Mouse (Mus musculus): ENCODE results near the gene Tcte2.

Tcte2 gene

DNA sequence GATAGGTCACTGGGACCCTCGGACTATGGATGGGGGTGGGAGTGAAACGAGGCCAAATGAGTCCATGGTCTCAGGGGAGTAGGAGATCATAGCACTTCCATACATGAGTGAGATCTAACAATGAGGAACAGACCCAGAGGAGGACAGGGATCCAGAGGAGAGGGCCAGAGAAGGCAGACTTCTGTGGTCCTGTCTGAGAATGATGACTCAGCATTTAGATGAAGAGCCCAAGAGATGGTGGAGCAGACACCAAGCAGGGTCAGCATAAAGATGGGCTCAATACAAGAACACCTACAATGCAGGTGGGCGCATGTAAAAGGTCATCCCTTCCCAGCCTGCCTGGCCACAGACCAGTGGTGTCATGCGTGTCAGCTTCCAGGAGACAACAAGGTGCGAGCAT, 41.4 kb downstream of the Tcte2 start:
- DNase-seq (ENCODE audit: low read depth, low spot score): no peak

DNA sequence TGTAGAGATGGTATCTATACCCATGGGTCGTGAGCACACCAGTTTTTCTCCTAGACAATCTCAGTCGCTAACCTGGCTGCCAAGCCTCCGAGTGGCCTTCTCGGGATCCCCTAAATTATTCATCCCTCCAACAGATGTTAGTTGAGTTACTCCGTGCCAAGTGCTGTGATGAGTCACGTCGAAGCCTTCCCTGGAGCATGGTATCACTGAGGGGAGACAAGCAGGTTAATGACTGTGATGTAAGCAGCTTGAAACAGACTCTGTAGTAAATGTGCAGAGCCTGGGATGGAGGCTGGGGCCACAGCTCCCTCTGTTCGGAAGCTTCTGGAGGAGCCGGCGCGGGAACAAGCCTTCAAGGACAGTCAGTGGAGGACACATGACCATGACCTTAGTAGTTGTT, 44.2 kb downstream of the Tcte2 start:
- no peak for DNase-seq (ENCODE audit: low read depth, low spot score)

DNA sequence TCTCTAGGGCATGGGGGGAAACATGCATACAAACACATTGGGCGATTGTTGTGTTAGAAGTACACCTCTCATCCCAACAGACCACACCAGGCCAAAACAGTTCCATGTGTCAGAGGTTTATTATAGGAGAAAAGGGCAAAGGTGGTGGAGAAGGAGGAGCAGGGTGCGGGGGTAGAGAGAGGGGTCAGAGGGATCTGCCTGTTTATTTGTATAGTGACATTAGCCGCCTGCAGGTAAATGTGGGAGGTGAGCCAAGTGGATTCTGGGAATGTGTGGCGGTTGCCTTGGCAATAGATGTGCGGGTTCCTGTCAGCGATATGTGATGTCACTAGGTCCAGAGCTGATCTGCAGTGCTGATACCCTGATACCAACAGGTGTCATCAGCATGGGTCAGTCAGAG, 45.3 kb downstream of the Tcte2 start:
- DNase-seq (ENCODE audit: low read depth, low spot score): peak; percentile 18

DNA sequence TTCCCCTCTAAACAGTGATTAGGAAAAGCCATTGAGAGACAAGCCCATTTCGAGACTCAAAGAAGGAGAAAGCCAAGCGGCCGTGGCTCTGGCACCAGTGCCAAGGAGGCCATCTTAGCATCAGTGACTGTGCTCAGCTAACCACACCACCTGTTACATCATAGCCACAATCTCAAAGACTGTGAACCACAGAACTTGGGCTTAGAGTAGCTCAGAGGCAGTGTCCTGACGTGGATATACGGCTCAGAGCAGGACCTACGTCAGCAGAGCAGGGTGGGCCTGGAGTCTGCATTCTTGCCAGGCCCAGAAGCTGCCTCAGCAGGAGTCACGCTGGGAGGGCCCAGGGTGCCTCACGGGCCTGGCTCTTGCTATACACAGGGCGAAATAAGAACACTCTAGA, 46.1 kb downstream of the Tcte2 start:
- no peak for DNase-seq (ENCODE audit: low read depth, low spot score)

DNA sequence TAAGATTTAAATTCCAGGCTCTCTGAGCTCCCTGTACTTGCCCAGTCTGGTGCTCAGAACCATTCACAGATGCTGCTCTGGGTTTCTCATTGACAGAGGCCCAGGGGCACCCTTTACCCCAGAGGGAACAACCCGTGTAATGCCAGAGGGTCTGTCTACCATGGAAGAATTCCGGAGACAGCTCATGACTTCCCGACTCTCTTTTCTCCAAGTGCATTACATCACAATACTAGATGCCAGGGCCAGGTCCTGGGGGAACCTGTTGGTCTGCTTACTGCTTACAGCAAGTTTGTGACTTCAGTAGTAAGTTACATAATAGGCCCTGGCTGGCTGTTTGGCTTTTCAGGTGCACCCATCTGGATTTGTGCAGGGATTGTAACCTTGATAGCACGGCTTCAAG, 47.0 kb downstream of the Tcte2 start:
- DNase-seq (ENCODE audit: low read depth, low spot score): no peak

DNA sequence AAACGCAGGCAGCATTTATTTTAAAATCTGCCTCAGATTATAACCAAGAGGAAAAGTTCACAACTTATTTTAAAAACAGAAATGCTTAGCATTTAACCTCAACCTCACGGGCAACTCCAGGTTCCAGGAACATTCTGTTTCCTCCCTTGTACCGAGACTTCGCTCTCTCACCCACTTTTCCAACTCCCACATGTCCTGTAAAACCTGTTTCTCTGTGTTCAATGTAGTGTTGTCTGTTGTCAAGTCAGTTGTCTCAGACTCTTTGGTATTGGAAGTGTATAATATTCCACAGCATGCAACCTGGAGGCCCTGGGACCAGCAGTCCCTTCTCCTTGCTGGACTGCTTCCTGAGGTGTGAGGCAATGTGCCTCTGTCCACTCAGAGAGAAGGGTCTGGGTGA, 47.5 kb downstream of the Tcte2 start:
- no peak for DNase-seq (ENCODE audit: low read depth, low spot score)

DNA sequence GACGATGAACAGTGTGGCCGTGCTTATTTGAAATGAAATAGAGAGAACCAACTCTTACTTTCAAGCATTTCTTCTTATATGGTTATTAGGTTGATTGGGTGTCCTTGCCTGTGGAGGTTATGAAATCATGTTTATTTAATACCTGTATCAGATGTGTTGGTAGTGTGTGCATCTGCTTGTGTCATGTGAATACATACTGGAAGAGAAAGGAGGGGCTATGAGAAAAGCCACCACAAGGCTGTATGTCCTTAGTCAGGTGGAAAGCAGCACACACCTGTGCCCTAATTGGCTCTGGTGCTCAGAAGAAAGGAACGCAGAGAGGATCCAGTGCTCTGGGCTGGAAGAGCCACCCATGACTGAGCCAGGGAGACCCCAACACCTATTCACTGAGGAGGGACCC, 49.1 kb downstream of the Tcte2 start:
- no peak for DNase-seq (ENCODE audit: low read depth, low spot score)

DNA sequence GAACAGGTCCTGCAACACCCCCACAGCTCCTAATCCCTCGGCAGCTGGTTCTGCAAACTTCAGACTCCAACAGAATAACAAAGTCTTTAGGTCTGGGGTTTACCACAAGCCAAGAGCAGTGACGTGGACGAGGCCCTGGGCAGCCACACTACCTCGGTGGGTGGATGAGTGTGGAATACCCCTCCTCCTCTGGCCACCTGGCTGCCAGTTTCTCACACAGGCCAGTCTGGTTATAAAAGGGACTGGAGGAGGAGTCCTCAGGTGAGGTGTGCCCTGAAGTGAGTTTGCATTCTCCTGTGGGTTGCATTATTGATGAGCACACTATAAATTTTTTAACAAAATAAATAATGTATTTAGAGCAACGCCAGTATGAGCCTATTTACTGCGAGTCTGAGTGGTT, 49.5 kb downstream of the Tcte2 start:
- no peak for DNase-seq (ENCODE audit: low read depth, low spot score)

DNA sequence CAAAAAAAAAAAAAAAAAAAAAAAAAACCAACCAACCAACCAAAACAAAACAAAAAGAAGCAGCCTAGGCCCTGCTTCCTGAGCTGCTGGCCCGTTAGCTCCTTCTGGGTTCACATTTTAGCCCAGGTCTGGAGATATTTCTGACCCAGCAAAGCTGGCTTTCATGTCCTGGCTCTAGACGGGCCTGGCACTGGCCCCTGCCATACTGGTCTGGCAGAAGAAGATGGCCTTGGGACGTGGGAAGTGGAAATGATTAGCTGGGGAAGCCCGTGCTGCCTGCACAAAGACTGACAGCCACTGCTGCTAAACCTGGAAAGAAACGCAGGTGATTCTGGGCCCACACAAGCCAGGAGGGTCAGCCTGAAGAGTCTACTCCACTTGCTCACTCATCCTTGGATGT, 50.5 kb downstream of the Tcte2 start:
- no peak for DNase-seq (ENCODE audit: low read depth, low spot score)

DNA sequence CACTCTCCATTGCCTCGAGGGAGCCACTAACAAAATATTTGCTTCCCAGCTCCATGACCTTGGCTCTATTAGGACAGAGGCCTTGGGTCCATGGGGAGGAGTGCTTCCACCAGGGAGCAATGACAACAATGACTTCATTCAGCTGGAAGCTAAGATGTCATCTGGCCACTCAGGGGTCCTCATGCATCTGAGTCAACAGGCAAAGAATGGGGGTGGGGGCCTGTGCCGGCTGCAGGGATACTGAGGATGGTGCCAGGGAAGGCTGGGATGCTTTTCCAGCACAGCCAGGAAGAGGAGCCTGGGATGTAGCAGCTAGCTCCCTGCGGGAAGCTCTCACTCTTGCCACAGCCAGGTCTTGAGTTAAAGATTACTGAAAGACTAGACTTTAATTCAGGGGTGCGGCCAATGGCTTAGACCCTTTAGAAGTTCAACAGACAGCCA, 56.1 kb downstream of the Tcte2 start:
- no peak for DNase-seq (ENCODE audit: low read depth, low spot score)

DNA sequence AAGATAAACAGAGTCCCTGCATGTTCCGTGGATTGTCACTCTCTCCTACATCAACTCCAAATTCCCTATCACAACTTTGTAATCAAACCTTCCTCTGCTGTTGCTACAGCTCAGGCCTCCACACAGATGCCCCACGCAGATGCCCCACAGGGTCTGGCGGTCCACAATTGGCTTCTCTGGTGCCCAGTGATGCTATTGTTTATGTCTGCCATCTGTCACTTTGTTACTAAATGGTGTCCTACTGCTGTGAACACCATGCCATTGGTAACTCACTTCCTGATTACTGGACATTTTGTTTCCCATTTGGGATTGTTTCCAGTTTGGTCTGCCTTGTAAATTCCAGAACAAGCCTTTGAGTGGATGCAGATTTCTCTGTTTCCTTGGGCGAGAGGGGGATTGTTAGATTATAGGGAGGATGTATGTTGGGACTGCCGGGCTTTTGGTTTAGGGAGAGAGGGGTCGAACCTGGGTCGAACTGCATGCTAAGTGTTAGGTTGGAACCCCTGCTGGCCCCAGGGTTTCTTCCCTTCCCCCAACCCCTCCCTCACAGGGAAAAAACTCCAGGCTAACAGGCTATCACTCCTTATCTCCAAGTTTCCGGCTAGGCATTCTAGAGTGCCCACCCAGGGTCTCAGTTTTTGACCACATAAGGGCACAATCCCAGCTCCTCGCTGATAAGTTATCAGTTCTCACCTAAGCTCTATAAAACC, 57.9 kb downstream of the Tcte2 start:
- DNase-seq (ENCODE audit: low read depth, low spot score): no peak

DNA sequence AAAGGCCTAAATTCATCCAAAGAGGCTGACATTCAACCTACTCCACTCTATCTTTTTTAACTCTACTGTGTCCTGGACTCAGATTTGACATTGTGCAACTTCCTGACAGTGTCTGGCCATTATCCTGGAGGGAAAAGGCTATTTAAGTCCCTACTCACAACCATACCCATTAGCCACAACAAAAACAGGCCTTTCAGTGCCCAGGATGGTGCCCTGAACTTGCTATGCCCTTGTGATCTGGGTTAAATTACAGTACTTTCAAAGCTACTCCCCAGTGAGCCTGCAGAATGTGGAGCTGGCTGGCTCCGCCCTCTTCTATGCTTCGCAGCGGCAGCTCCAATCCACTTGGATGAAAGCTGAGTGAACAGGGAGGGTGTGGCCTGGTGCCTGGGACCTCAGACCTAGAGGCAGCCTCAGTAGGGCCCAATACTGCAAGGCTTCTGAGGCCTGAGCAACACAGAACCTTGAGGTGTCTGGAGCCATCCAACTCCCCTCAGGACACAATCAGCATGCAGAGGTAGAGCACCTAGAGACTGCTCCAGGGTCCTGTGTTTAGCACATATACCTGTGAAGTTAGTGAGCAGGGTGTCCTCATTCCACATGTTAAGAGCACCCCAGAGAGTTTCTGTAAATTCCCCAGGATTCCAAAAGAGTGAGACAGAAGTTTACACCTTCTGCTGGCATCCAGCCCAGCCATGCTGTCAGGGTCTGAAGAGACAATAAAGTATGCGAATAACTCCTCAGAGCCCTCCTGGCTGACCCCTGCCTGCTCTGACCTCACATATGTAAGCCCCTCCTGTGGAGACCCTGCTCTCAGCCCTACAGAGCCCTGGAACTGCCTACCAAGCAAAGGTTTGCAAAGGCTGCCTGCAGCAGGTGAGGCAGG, 61.3 kb downstream of the Tcte2 start:
- DNase-seq (ENCODE audit: low read depth, low spot score): peak; percentile 92

DNA sequence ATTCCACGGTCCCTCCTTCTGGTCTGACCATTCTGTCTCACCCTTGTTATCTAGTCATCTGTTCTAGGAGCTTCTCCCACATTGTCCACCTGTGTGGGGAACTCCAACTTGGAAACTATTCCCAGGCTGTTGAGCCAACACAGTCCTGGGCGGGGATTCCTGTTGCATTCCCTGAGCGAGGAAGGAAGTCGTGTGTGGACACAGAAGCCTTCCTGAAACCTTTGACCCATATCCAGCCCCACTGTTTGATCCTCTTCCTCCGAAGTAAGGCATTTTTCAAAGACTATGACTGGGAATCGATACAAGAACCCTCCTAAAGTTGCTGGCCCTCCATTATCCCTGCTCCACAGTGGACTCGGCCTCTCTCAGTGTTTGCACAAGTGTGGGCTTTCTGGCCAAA, 61.9 kb downstream of the Tcte2 start:
- no peak for DNase-seq (ENCODE audit: low read depth, low spot score)

DNA sequence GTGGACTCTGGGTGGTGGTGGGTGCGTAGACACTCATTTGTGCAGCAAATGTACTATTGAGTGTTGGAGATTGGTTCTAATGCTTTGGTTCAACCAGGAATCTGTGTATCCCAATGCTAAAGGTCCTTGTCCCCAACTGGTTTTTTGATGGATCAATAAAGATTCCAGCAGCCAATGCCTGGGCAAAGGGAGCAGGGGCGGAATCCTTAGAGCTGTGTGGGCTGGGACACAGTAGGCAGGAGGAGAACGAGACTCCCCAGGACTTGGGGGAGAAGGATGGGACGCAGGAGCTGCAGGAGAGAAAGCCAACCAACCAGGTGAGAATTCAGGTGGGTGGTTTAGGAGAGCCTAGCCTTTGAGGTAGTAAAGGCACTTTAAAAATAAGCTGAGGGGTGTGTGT, 63.4 kb downstream of the Tcte2 start:
- no peak for DNase-seq (ENCODE audit: low read depth, low spot score)

DNA sequence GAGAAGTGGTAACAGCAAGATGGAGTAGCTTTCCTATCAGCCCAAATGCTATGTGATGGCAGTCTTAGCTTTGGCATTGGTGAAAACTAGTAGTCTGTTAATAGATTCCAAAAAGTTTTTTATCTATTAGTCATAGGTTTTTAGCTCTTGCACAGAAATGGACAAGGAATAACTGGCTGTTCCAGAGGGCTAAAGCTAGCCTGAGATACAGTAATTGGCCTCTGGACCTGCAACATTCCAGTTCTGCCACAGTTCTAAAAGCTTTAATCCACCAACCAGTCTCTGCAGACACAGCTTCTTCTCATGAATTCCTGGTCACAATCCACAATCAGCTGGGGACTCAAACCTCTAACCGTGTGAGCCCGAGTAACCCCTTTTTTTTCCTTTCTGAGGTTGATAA, 64.0 kb downstream of the Tcte2 start:
- DNase-seq (ENCODE audit: low read depth, low spot score): no peak

DNA sequence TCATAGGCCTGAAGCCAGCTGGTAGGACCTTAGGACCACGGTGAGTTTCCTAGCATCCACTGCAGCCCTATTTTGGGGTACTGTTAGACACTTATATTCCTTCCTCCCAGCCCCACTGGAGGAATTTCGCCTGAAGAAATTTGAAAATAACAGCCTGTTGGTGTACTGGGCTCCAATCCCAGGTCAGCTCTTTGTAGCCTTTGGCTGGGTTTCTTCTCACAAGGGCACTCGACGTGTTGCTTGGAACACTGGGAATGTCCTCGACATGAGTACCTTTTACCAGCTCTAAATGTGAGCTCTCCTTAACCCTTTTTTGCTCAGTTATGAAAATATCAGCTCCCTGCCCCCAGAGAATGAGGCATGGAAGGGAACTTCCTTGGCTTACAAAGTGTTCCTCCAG, 65.7 kb downstream of the Tcte2 start:
- DNase-seq (ENCODE audit: low read depth, low spot score): no peak

DNA sequence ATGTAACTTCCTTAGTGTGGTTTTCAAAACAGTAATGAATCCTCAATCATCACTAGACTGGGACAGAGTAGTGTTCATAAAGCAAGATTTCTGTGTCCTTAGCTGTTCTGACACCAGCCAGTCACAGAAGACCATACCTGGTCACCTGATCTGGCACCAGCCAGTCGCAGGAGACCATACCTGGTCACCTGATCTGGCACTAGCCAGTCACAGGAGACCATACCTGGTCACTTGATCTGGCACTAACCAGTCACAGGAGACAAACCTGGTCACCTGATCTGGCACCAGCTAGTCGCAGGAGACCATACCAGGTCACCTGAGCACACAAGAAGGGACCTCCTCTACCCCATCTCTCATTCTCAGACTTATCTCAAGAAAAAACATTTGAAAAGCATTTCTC, 66.4 kb downstream of the Tcte2 start:
- DNase-seq (ENCODE audit: low read depth, low spot score): peak; percentile 66

DNA sequence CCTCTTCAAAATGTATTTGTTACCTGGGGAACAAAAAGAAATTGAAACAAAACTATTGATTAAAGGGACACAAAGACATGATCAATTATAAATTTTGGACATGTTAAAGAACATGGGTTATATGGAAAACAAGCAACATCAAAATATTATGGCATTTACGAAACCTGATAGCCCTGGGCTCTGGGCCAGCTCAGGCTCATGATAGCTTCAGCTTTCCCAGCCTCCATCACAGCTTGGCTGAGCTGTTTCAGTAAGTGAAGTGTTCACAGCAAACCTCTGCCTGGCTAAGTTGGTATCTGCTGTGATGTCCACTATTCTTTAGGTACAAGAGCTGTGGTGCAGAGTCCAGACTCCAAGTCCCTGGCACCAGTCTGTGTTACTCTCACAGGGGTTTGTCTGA, 67.4 kb downstream of the Tcte2 start:
- no peak for DNase-seq (ENCODE audit: low read depth, low spot score)

DNA sequence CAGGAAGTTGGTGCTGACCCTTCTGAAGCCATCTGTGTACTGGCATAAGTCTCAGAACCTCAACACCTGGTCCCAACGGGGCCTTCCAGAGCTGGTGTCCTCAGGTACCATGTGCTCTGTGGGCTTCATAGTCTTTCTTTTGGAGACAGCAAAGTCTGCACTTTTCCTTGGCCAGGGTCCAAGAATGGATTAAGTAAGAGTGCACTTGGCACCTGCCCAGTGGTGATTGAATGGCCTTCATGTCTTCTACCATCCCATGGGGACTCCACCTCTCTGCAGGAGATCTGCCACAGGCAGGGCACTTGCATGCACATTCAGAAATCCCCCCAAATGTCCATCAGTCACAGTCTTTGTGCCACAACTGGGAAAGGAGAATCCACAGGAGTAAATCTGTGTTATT, 74.0 kb downstream of the Tcte2 start:
- no peak for DNase-seq (ENCODE audit: low read depth, low spot score)

DNA sequence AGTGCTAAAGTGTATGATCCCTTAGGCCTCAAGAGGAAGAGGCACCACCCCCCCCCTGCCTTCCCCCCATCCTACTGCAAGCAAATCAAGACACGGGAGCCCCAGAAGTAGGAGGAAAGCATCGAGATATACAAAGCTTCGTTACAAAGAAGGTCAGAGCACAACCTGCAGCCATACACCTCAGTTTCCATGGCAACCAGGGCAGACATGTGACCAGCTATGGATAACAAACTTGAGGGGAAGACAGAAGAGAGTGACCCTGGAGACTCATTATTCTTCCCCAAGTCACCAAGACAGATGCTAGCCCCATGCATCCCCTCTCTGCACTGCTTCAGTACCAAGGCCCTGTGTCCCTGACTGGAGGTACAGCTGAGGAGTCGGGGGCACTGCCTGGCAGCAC, 74.5 kb downstream of the Tcte2 start:
- DNase-seq (ENCODE audit: low read depth, low spot score): peak; percentile 57

DNA sequence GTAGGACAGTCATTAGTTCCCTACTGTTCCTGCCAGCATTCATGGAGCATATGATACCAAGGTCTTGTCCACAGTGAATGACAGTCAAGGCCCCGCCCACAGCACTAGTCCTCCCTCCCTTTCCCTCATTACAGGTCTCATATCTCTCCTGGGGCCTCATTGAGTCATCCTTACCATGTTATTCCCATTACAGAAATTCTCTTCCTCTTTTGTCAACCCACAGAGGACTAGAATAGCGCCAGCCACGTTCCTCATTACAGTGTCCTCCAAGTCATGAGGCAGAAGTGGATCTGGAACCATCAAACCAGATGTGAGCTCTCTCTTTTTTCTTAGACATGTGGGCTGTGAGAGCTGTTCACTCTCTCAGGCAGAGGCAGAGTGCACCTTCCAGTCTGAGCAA, 76.0 kb downstream of the Tcte2 start:
- no peak for DNase-seq (ENCODE audit: low read depth, low spot score)

DNA sequence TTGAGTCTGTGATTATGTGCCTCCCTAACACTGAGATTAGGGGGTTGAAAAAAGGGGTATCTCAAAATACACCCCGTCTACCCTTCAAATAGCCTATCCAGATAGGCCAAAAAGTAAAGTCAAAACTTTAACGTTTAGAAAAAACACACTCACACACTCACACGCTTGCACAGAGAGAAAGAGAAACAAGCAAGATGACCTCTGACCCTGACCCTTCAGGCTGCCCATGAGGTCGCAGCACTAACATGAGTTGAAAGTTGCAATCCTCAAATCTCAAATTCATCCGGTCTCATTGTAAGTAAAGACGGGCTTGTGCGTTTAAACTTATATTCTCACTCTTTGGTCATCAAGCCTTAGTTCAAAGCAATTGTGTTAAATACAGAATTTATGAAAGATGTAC, 77.4 kb downstream of the Tcte2 start:
- DNase-seq (ENCODE audit: low read depth, low spot score): peak; percentile 34
